Mouse (Mus musculus) gastrocnemius, postnatal 36 days (tissue): Measurements from ENCODE around the gene Hip1. TPM values are rescaled to one million over a fixed set of nuclear protein-coding genes. Genes with fewer than 3 reads are reported as not detected.

Experiments
- DNase-seq, 2 experiments: peaks; one replicate each; pipeline ENCODE4 v3.0.0; 2022
- intact Hi-C: fragments of 180-260 bp; cut with DNase I; formaldehyde crosslinking; loops from one replicate; pipeline ENCODE4 v1.15.1; 2025
- long read RNA-seq, 2 experiments: library from polyadenylated mRNA; stranded (forward); transcript quantifications; one replicate each; pipeline ENCODE4 v2.0.0; 2021
- total RNA-seq, 2 experiments: library from RNA; stranded (reverse); gene quantifications; 2 replicates each; pipeline ENCODE4 v1.2.3; 2021

Gene Hip1
- 10 to 100 TPM; 23.5 to 25.4 TPM for total RNA-seq
- long read RNA-seq, experiment 1, partial matches to known transcripts, result 1 of 9 reads
- long read RNA-seq, experiment 1, other reads (novel, unspliced or antisense), result 7 of 9 reads
- long read RNA-seq, experiment 2, partial matches to known transcripts, result 1 of 9 reads
- long read RNA-seq, experiment 2, other reads (novel, unspliced or antisense), result 8 of 9 reads

GRCm38 (mm10) chr5:135544865-135545797, at the start of gene Hip1:
Hip1 (minus strand) TSS chr5:135545120.
- intact Hi-C loops, result loop anchor here (5.0 kb wide), 2 partner anchors 148 to 222 kb away; no protein-coding TSS in a partner anchor
- DNase-seq, result peak; percentile 97 to 100

DNA sequence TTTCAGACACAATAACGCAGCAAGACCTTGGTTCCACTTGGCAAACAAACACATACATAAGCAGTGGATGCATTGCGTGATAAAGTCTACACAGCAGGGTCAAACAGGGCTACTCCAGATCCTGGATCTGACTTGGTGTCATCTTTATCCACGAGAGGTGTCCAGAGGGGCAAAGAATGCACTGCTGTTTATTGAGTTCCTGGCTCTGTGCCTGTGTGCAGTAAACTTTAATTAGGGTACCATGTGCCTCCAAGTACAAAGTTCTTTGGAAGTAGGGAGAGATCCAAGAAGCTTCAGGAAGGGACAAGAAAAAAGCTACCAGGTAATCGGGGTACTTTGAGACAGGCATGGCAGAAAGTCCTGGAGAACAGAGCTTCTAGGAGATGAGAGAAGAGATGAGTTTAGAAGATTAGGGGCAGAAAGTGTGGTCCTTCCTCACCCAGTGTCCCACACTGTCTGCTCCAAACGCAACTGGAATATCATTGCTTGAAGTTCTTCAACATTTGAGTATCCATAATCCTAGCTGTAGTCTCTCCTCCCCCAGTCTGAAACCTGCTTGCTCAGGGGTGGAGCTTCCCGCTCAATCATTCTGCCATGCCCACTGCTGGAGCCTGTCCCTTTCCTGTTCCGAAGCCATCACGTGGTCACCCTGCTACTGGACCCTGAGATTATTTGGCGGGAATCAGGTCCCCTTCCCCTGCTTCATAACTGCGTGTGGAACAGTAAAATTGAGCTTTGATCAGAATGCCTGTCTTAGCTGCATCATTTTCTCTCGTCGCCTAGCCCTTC, 45.3 kb upstream of the Hip1 start:
- intact Hi-C loops, result no loop called here
- no peak for DNase-seq

DNA sequence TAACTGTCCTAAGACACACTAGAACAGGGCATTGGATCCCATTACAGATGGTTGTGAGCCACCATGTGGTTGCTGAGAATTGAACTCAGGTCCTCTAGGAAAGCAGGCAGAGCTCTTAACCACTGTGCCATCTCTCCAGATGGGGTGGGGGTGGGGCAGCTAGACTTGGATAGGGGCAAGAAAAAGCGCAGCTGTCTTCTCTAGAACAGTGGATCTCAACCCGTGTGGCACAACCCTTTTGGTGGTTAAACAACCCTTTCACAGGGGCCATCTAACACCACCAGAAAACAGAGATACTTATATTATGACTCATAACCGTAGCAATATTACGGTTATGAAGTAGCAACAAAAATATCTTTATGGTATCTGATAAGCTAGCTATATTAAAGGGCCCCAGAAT, 42.8 kb upstream of the Hip1 start:
- no peak for DNase-seq
- intact Hi-C loops, result no loop called here

GRCm38 (mm10) chr5:135585691-135586090, 40.8 kb upstream of the Hip1 start:
- DNase-seq, result no peak
- intact Hi-C loops, result no loop called here

DNA sequence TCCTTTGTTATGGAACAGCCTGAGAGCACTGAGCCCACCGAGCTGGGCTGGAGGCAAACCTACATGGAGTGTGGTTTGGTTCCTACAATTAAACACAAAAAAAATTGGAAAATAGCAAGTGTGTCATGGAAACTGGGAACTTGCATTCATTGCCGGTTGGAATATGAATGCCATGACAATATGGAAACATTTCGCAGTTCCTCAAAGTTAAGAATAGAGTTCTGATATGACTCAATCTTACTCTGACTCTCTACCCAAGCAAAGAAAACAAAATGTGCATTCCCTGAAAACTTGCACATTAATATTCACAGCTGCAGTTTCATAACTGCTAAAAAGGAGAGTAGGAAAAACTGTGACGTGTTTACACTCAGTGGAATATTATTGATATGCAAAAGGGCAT, 37.4 kb upstream of the Hip1 start:
- DNase-seq, result no peak
- intact Hi-C loops, result no loop called here

GRCm38 (mm10) chr5:135579331-135579751, 34.4 kb upstream of the Hip1 start:
- intact Hi-C loops, result no loop called here
- DNase-seq, result no peak

DNA sequence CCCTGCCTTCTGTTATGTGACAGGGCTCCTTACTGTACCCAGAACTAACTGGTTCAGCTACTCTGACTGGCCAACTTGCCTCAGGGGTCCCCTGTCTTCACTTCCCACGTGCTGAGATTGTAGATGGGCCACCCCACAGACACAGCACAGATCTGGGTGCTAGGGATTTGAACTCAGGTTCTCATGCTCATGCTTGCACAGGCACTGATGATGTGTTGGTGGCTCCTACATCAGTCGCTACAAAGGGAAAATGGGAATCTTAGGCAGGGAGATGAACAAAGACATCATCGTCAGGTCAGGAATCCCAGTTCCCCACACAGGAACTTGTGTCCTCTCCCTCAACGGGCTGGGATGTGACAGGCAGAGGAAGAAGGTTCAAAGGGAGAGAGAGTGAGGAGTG, 31.1 kb upstream of the Hip1 start:
- DNase-seq, result no peak
- intact Hi-C loops, result no loop called here

- DNase-seq, result no peak
- intact Hi-C loops, result no loop called here
These were observed 28.1 kb upstream of the Hip1 start, which contains the start of gene Ccl24 for GRCm38 (mm10) chr5:135573006-135573405. Ccl24 (minus strand) TSS chr5:135573049.

DNA sequence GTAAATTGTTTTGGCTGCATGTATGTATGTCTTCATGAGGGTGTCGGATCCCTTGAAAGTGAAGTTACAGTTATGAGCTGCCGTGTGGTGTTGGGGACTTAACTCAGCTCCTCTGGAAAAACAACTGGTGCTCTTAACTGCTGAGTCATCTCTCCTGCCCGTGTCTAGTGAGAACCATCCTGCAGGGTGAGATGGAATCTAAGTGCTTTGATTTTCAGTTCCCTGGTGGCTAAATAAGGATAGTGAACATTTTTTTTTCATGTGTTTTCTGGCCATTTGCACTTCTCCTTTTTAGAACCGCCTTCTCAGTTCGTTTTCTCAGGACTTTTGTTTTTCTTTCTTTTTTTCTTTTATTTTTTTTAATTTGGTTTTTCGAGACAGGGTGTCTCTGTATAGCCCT, 23.8 kb upstream of the Hip1 start:
- intact Hi-C loops, result no loop called here
- DNase-seq, result no peak

GRCm38 (mm10) chr5:135567556-135568265, 22.8 kb upstream of the Hip1 start:
- intact Hi-C loops, result no loop called here
- DNase-seq, result no peak

DNA sequence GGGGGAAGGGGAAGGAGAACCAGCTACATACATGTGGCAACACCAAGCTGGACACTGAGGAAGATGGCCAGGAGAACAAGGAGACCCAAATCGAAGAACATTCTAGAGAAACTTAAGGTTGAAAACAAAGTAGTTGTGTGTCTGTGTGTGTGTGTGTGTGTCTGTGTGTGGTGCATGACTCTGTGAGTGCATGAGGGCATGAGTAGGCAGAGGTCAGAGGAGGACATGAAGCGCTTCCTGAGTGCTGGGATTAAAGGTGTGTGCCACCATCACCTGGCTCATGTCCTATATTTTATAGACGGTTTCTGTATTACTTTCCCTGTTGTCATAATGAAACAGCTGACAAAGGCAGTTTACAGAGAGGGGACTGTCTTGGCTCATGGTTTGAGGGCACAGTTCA, 18.5 kb upstream of the Hip1 start, which contains the start of gene Ccl26:
Gene Ccl26 (minus strand): TSS at position 101 of the 400 bp plus-strand sequence.
- intact Hi-C loops, result no loop called here
- DNase-seq, result no peak

- intact Hi-C loops, result no loop called here
- no peak for DNase-seq
These were observed 12.8 kb upstream of the Hip1 start for GRCm38 (mm10) chr5:135557671-135558070.

GRCm38 (mm10) chr5:135557051-135557450, 12.1 kb upstream of the Hip1 start:
- DNase-seq, result peak; percentile 20 to 49
- intact Hi-C loops, result no loop called here

- intact Hi-C loops, result no loop called here
- DNase-seq, result no peak
These were observed 11.3 kb upstream of the Hip1 start for GRCm38 (mm10) chr5:135556259-135556658.

DNA sequence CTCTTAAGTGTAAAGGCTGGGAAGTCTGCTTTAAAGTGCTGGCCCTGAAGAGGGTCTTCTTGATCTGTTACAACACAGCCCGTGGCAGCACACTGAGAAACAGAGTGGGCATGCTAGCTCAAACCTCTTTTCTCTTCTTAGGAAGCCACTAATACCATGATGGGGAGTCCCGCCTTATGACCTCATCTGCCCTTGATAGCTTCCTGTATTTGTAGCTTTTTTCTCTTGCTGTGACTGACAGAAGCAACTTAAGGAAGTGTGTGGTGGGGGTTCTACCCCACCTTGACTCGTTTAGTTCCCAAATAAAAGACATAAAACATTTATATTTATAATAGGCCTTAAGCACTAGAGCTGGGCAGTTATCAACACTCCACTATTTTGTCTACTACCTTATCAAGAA, 6.7 kb upstream of the Hip1 start:
- DNase-seq, result no peak
- intact Hi-C loops, result loop anchor here (5.0 kb wide), 1 partner anchor 61 kb away; no protein-coding TSS in a partner anchor

- intact Hi-C loops, result loop anchor here (5.0 kb wide), 1 partner anchor 61 kb away; no protein-coding TSS in a partner anchor
- no peak for DNase-seq
These were observed 6.0 kb upstream of the Hip1 start for GRCm38 (mm10) chr5:135550910-135551309.

GRCm38 (mm10) chr5:135547990-135548389, 3.1 kb upstream of the Hip1 start:
- intact Hi-C loops, result loop anchor here (5.0 kb wide), 1 partner anchor 219 kb away; no protein-coding TSS in a partner anchor
- DNase-seq, result no peak

GRCm38 (mm10) chr5:135544032-135544558, 825 bp downstream of the Hip1 start:
- DNase-seq, result peak; percentile 21 to 24

DNA sequence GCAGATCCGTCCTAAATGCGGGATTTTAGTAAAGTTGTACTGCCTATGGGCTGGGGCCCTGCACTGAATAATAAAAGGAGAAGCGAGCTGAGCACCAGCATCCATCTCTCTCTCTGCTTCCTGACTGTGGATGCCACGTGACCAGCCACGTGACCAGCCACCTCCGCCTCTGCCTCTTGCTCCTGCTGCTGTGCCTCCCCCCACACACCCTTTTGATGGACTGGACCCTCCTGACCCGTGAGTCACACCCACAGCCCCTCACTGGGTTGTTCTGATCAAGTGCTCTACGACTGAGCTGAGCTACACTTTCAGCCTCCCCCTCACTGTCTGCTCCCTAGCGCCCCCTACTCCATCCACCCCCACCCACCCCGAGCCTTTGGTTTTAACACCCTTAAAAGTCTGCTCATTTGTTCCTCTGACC, 7.1 kb downstream of the Hip1 start:
- intact Hi-C loops, result no loop called here
- DNase-seq, result no peak

More at GRCm38 (mm10) chr5:135544032-135544558, 825 bp downstream of the Hip1 start:
- intact Hi-C loops, result loop anchor here (5.0 kb wide), 1 partner anchor 147 kb away; no protein-coding TSS in a partner anchor

GRCm38 (mm10) chr5:135537326-135537725, 7.6 kb downstream of the Hip1 start:
- intact Hi-C loops, result no loop called here
- no peak for DNase-seq
